Mouse (Mus musculus) E14TG2a.4 (cell line): Measurements from ENCODE around the gene Rcan3.

Experiments used
- CTCF ChIP-seq: conservative IDR thresholded peaks from 2 replicates; pipeline ENCODE4 v1.5.1; 2014; ENCODE audit warnings: low read length
- NANOG ChIP-seq: IDR thresholded peaks from 2 replicates; pipeline ENCODE4 v1.6.1; 2014; ENCODE audit warnings: borderline replicate concordance, low read length, mixed read lengths
- POU5F1 ChIP-seq: IDR thresholded peaks from 2 replicates; pipeline ENCODE4 v1.6.1; 2014; ENCODE audit warnings: low read length, borderline replicate concordance

DNA sequence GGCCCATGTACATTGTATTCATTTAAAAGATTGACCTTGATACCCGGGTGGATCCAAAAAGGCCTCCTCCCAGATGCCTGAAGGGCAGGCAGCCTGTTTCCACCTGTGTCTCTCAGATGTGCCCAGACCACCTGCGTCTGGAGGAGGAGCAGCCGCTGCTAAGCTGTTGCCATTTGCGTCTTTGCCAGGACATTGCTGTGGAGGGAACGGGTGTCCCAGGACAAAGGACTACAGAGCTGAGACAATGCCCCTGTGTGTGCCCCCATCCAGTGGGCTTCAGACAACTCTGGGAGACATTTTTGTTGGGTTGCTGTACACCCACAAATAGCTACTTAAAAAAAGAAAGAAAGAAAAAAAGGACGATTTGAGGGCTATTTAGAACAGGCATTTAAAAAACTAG, 70.8 kb downstream of the Rcan3 start:
- TF ChIP-seq CTCF (no peak), NANOG (no peak), POU5F1 (no peak)
